Mouse (Mus musculus) CD4-positive naive resting alpha-beta T cell, adult 57 days (primary cell): Measurements from ENCODE around the gene Apex1. TPM values are rescaled to one million over a fixed set of nuclear protein-coding genes. Genes with fewer than 3 reads are reported as not detected.

ENCODE experiments used
- total RNA-seq: library from RNA; stranded (reverse); gene quantifications from one replicate; pipeline ENCODE4 v1.2.4, GENCODE M21; 2023

Apex1 gene
- 49.0 TPM for total RNA-seq

GRCm38 (mm10) chr14:50924281-50925064 is at the start of gene Apex1, which contains the start of gene Osgep:
Gene Apex1 (plus strand): TSS chr14:50924968.
Gene Osgep (minus strand): TSS chr14:50924893.

GRCm38 (mm10) chr14:50897374-50897765 is 27.4 kb upstream of the Apex1 start, which contains the start of gene Klhl33:
Gene Klhl33 (minus strand): TSS chr14:50897507.

GRCm38 (mm10) chr14:50930754-50931492 is 6.2 kb downstream of the Apex1 start, which contains the start of the genes Pip4p1 and Pnp:
Gene Pip4p1 (minus strand): TSS chr14:50930856.
Gene Pnp (plus strand): TSS chr14:50931082.

GRCm38 (mm10) chr14:50943932-50944667 is 19.3 kb downstream of the Apex1 start, which contains the start of gene Gm49342:
Gene Gm49342 (plus strand): TSS chr14:50944517.

GRCm38 (mm10) chr14:50955942-50956508 is 31.3 kb downstream of the Apex1 start, which contains the start of gene Pnp2:
Gene Pnp2 (plus strand): TSS chr14:50955992.

Other genes with a start within 250 kb of the Apex1 start
- gene Olfr747, start 231.8 kb upstream of the Apex1 start, total RNA-seq = not detected
- not detected for gene Olfr748, start 217.6 kb upstream of the Apex1 start, total RNA-seq
- gene Olfr749, start 179.9 kb upstream of the Apex1 start, total RNA-seq = not detected
- gene Ttc5, start 139.4 kb upstream of the Apex1 start, total RNA-seq = 79.6 TPM
- not detected for gene Ccnb1ip1, start 117.2 kb upstream of the Apex1 start, total RNA-seq
- gene Parp2, start 117.1 kb upstream of the Apex1 start, total RNA-seq = 44.2 TPM
- 34.1 TPM for gene Tep1, start 54.4 kb upstream of the Apex1 start, total RNA-seq
- gene Klhl33, start 27.5 kb upstream of the Apex1 start, total RNA-seq = not detected
- gene Osgep, start 75 bp upstream of the Apex1 start, total RNA-seq = 40.7 TPM
- gene Pip4p1, start 5.9 kb downstream of the Apex1 start, total RNA-seq = 104 TPM
- 18.1 TPM for gene Pnp, start 6.1 kb downstream of the Apex1 start, total RNA-seq
- gene Gm49342, start 19.5 kb downstream of the Apex1 start, total RNA-seq = 20.5 TPM
- gene Pnp2, start 31.0 kb downstream of the Apex1 start, total RNA-seq = 1.0 TPM
- gene Rnase10, start 82.8 kb downstream of the Apex1 start, total RNA-seq = not detected
- not detected for gene Rnase9, start 116.9 kb downstream of the Apex1 start, total RNA-seq
- gene Rnase11, start 125.2 kb downstream of the Apex1 start, total RNA-seq = not detected
- not detected for gene Rnase12, start 132.7 kb downstream of the Apex1 start, total RNA-seq
- not detected for gene Olfr750, start 149.5 kb downstream of the Apex1 start, total RNA-seq
- gene Rnase4, start 166.1 kb downstream of the Apex1 start, total RNA-seq = 2.4 TPM
- 2.6 TPM for gene Ang, start 166.2 kb downstream of the Apex1 start, total RNA-seq
- not detected for gene Eddm3b, start 189.5 kb downstream of the Apex1 start, total RNA-seq
- 3.4 TPM for gene Rnase6, start 198.9 kb downstream of the Apex1 start, total RNA-seq
- gene Rnase1, start 221.8 kb downstream of the Apex1 start, total RNA-seq = not detected
- gene Rnase2b, start 237.3 kb downstream of the Apex1 start, total RNA-seq = not detected